Mouse (Mus musculus) testis, adult 2 months (tissue): ENCODE measurements around the gene Mon1a.

Source experiments
- CTCF ChIP-seq: fragments of 200-500 bp; IDR thresholded peaks from 2 replicates; pipeline ENCODE4 v1.5.1; 2012; ENCODE audit warnings: low read depth, mild to moderate bottlenecking, inconsistent platforms, low read length, moderate library complexity; ENCODE audit not compliant: control insufficient read depth, insufficient read depth, insufficient replicate concordance
- POLR2A ChIP-seq: fragments of 200-500 bp; IDR thresholded peaks from 2 replicates; pipeline ENCODE4 v1.6.1; 2012; ENCODE audit warnings: low read depth, mild to moderate bottlenecking, inconsistent platforms, low read length, moderate library complexity; ENCODE audit not compliant: control insufficient read depth

DNA sequence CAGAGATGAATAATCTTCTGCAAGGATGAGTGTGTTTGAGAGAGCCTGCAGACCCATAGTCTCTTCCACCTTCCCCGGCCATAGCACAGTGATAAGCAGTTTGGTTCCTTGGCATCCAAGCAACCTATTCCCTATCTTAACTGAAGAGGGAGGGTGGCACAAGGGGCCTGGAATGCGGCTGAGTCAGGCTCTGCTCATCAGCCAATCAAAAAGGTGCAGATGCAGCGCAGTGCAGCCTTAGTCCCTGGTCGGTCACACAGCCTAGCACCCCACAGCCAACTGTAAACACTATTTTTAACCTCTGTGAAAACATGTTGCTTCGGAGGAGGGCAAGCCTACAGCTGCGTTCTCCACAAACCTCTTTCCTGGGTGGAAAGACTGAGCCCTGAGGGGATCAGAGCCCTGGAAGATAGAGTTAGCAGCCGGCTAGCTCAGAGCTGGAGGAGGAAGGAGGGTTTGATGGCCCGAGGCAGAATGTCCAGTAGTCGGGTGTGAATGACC lies 39.0 kb downstream of the Mon1a start:
- no peak for TF ChIP-seq CTCF
- TF ChIP-seq POLR2A, result no peak
